Mouse (Mus musculus) lung, postnatal 0 days (tissue): ENCODE results near the gene Crim1.

ENCODE experiments used
- CTCF ChIP-seq: IDR thresholded peaks from 2 replicates; pipeline ENCODE4 v1.5.1; 2016; ENCODE audit warnings: antibody characterized with exemption, mild to moderate bottlenecking
- EP300 ChIP-seq: IDR thresholded peaks from 2 replicates; pipeline ENCODE4 v1.6.1; 2016; ENCODE audit warnings: antibody characterized with exemption, mild to moderate bottlenecking, control low read depth

DNA sequence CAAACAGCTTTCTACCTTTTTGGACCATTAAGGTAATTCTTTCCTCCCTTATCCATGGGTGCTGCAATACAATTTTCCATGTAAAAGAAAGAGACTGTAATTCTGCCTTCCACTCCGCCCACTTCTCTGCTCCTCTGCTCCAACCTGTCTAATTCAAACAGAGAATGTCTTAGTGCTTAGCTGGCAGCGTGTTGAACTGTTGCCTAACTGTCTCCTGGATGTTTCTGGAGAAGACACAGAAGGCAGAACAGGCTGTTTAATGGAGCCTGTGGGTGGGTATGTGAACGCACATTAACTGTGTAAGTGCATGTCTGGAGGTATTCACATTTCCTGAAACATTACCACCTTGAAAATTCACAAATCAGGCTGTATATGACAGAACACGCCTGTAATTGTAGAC is 33.5 kb upstream of the Crim1 start:
- TF ChIP-seq CTCF (no peak), EP300 (no peak)
